Mouse (Mus musculus) spleen, adult 2 months (tissue): ENCODE measurements around the gene Lyz2. TPM values are rescaled to one million over a fixed set of nuclear protein-coding genes. Genes with fewer than 3 reads are reported as not detected.
"Not testable (repeated sequence)": the region's sequence is repeated elsewhere in the genome, so short reads cannot be mapped to it uniquely, and the experiment has no call there.

Experiments used
- DNase-seq, 2 experiments: peaks; one replicate each; pipeline versions ENCODE4 v3.0.0 to v3.0.0-alpha.2; 2012 to 2021; ENCODE audit warnings: low spot score in 2 of 2, low read depth in 1 of 2
- H3K27ac ChIP-seq: fragments of 200-500 bp; 2 replicates; pipeline ENCODE4 v1.5.1; 2012; ENCODE audit warnings: low read length, inconsistent platforms; ENCODE audit not compliant: insufficient read depth
- H3K27me3 ChIP-seq: fragments of 200-500 bp; 2 replicates; pipeline ENCODE4 v1.6.1; 2012; ENCODE audit warnings: mild to moderate bottlenecking, moderate library complexity, low read length, inconsistent platforms; ENCODE audit not compliant: control insufficient read depth, insufficient read depth
- H3K36me3 ChIP-seq: fragments of 200-500 bp; 2 replicates; pipeline ENCODE4 v1.6.1; 2012; ENCODE audit warnings: mild to moderate bottlenecking, low read length, inconsistent platforms; ENCODE audit not compliant: control insufficient read depth, insufficient read depth
- H3K4me1 ChIP-seq: fragments of 200-500 bp; 2 replicates; pipeline ENCODE4 v1.6.1; 2011; ENCODE audit warnings: inconsistent platforms; ENCODE audit not compliant: control insufficient read depth, insufficient read depth, insufficient read length
- H3K4me3 ChIP-seq: fragments of 200-500 bp; 2 replicates; pipeline ENCODE4 v1.5.1; 2011; ENCODE audit warnings: mild to moderate bottlenecking, inconsistent platforms; ENCODE audit not compliant: insufficient read depth, insufficient read length; ENCODE audit errors: extremely low read depth
- CTCF ChIP-seq: fragments of 200-500 bp; IDR thresholded peaks from 2 replicates; pipeline ENCODE4 v1.5.1; 2011; ENCODE audit warnings: mild to moderate bottlenecking, inconsistent platforms; ENCODE audit not compliant: insufficient read depth, insufficient read length, insufficient replicate concordance; ENCODE audit errors: extremely low read depth
- POLR2A ChIP-seq: fragments of 200-500 bp; IDR thresholded peaks from 2 replicates; pipeline ENCODE4 v1.6.1; 2011; ENCODE audit warnings: low read depth, low read length, inconsistent platforms
- WGBS: fragments of 180-500 bp; shearing (Covaris S2); methylation state at CpG from one replicate; pipeline ENCODE4 v1.1.7; 2018; 5-methylcytosine and 5-hydroxymethylcytosine counted together
- polyA plus RNA-seq: library from polyadenylated mRNA; depleted of rRNA; stranded (reverse); fragments of >200 nt; gene quantifications from 2 replicates; pipeline ENCODE4 v1.2.3, GENCODE M21; 2012

Gene Lyz2
- polyA plus RNA-seq, 1 experiment, result 749 TPM

- Histone ChIP-seq H3K4me1 (no peaks in the 10 kb centered on the region; the same call in 1 of the 2 replicates), H3K36me3 (no peaks in the 10 kb centered on the region), H3K27ac (no peak overlapping the region), H3K4me3 (no peak overlapping the region), H3K27me3 (no peaks in the 10 kb centered on the region)
- no peak for TF ChIP-seq POLR2A
- no peak for TF ChIP-seq CTCF
- WGBS, result 87% methylated on average over 6 of the region's 6 CpGs
- no peak for DNase-seq
Observed at GRCm38 (mm10) chr10:117290046-117290870, 8.1 kb upstream of the Lyz2 start.

GRCm38 (mm10) chr10:117289034-117289505 is 6.9 kb upstream of the Lyz2 start:
- H3K36me3 ChIP-seq, H3K4me1 ChIP-seq, H3K27ac ChIP-seq, H3K27me3 ChIP-seq, H3K4me3 ChIP-seq, DNase-seq: not testable (repeated sequence)
- WGBS, result 86% methylated on average over 5 of the region's 5 CpGs

GRCm38 (mm10) chr10:117288197-117289033 is 6.3 kb upstream of the Lyz2 start:
- H3K36me3 ChIP-seq, result no peaks in the 10 kb centered on the region
- no peak for TF ChIP-seq CTCF
- TF ChIP-seq POLR2A, result no peak
- H3K4me3 ChIP-seq, result no peak overlapping the region
- H3K27me3 ChIP-seq, result no peaks in the 10 kb centered on the region
- WGBS, result 78% methylated on average over 9 of the region's 9 CpGs
- H3K4me1 ChIP-seq, result no peaks in the 10 kb centered on the region
- no peak overlapping the region for H3K27ac ChIP-seq
- DNase-seq, result no peak

GRCm38 (mm10) chr10:117287226-117287850 is 5.2 kb upstream of the Lyz2 start:
- Histone ChIP-seq H3K4me1 (no peaks in the 10 kb centered on the region), H3K4me3 (no peak overlapping the region), H3K27ac (no peak overlapping the region), H3K36me3 (no peaks in the 10 kb centered on the region), H3K27me3 (no peaks in the 10 kb centered on the region)
- TF ChIP-seq CTCF (no peak), POLR2A (no peak)
- WGBS, result 75% methylated on average over 3 of the region's 3 CpGs
- no peak for DNase-seq

- WGBS, result 92% methylated on average over 6 of the region's 6 CpGs
- DNase-seq, result no peak
Observed at GRCm38 (mm10) chr10:117286366-117286970, 4.3 kb upstream of the Lyz2 start.

DNA sequence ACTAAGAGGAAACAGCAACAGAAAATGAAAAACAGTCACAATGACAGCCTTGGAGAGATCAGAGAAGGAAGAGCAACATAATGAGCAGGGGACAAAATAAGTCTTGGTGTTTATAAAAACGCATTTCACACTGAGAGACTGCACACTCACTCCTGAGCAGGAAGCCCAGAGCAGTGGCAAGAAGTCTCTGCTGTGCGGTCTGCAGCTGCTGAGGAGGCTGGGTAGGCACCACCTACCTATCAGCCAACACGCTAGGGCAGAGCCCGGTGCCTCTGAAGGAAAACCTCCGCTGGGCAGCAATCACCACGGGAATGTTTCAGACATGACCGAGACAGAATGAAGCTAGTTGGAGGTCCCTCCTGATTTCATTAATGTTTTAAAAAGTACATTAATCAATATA is 3.5 kb upstream of the Lyz2 start:
- H3K4me1 ChIP-seq, DNase-seq, H3K4me3 ChIP-seq, H3K27ac ChIP-seq, H3K36me3 ChIP-seq, H3K27me3 ChIP-seq: not testable (repeated sequence)
- WGBS, result 11% methylated on average over 4 of the region's 7 CpGs

More at GRCm38 (mm10) chr10:117286366-117286970, 4.3 kb upstream of the Lyz2 start:
- Histone ChIP-seq H3K27ac (no peak overlapping the region), H3K4me1 (no peaks in the 10 kb centered on the region), H3K4me3 (no peak overlapping the region), H3K36me3 (no peaks in the 10 kb centered on the region), H3K27me3 (no peaks in the 10 kb centered on the region)
- TF ChIP-seq POLR2A, result no peak
- TF ChIP-seq CTCF, result no peak
